Comparison of ENCODE assay signal across 19 mouse cellular contexts in genomic region chr7:111966716-111967115, GRCm38 (mm10). TPM values are rescaled to one million over a fixed set of nuclear protein-coding genes. Genes with fewer than 3 reads are reported as not detected.
DNase-seq lines count a peak whose midpoint lies in the region; ATAC-seq and TF ChIP-seq lines count a peak whose summit lies in the region.
"Had no signal": no experiment of that assay in that cellular context is flagged by ENCODE, and none has a peak within 500 bp of the region (broad histone marks: within the 10 kb centered on the region; RNA-seq: fewer than 3 reads in every experiment).

No protein-coding gene starts in this region.

- no peak overlapping the region for H3K27ac ChIP-seq in forebrain, postnatal 0 days (ENCODE audit: low read depth, low read length)
- no peak overlapping the region for H3K27ac ChIP-seq in forebrain, embryonic 13.5 days
- H3K27ac ChIP-seq: embryonic facial prominence, embryonic 13.5 days; heart, embryonic 10.5 days; hindbrain, embryonic 13.5 days; hindbrain, postnatal 0 days had no signal

- 49% methylated on average over 3 of the region's 3 CpGs for WGBS in forebrain, postnatal 0 days
- 78% methylated on average over 3 of the region's 3 CpGs for WGBS in forebrain, embryonic 13.5 days

- no peaks in the 10 kb centered on the region for H3K4me1 ChIP-seq in forebrain, postnatal 0 days (ENCODE audit: insufficient read depth)
- H3K4me1 ChIP-seq in forebrain, embryonic 13.5 days: no peaks in the 10 kb centered on the region
- H3K4me1 ChIP-seq: embryonic facial prominence, embryonic 13.5 days; heart, embryonic 10.5 days; hindbrain, embryonic 13.5 days had no signal

- no peaks in the 10 kb centered on the region for H3K36me3 ChIP-seq in forebrain, postnatal 0 days (ENCODE audit: insufficient read depth)
- H3K36me3 ChIP-seq in forebrain, embryonic 13.5 days (ENCODE audit: poor library complexity, severe bottlenecking): no peaks in the 10 kb centered on the region
- H3K36me3 ChIP-seq: embryonic facial prominence, embryonic 13.5 days; heart, embryonic 10.5 days; hindbrain, embryonic 13.5 days had no signal

- TF ChIP-seq POLR2A in brain, embryonic 14.5 days (IDR thresholded peaks at IDR 0.05; ENCODE audit: borderline replicate concordance, extremely low read depth, insufficient read depth, insufficient read length, poor library complexity, severe bottlenecking): no peak

- no peak overlapping the region for H3K9ac ChIP-seq in forebrain, postnatal 0 days
- no peak overlapping the region for H3K9ac ChIP-seq in forebrain, embryonic 13.5 days
- H3K9ac ChIP-seq: embryonic facial prominence, embryonic 13.5 days; hindbrain, embryonic 13.5 days had no signal

- ATAC-seq in forebrain, postnatal 0 days: no peak; the same call in 1 of the 2 replicates
- no peak for ATAC-seq in forebrain, embryonic 13.5 days
- ATAC-seq in cerebellum, adult (ENCODE audit: insufficient number of reproducible peaks, low FRiP score, low TSS enrichment): no peak
- ATAC-seq: hindbrain, postnatal 0 days had no signal

- no peak overlapping the region for H3K4me2 ChIP-seq in forebrain, postnatal 0 days (ENCODE audit: low read depth)
- H3K4me2 ChIP-seq in forebrain, embryonic 13.5 days: no peak overlapping the region
- H3K4me2 ChIP-seq: embryonic facial prominence, embryonic 13.5 days; hindbrain, embryonic 13.5 days had no signal

- TF ChIP-seq CTCF in forebrain, postnatal 0 days (IDR thresholded peaks at IDR 0.05; ENCODE audit: low read depth): no peak
- TF ChIP-seq CTCF in brain, embryonic 14.5 days (IDR thresholded peaks at IDR 0.05; ENCODE audit: borderline replicate concordance, extremely low read depth, insufficient read depth, insufficient read length): no peak

- H3K27me3 ChIP-seq in forebrain, postnatal 0 days (ENCODE audit: insufficient read depth, low read length): no peaks in the 10 kb centered on the region
- 0 out of 2 replicates have a peak, but pooled peaks cover under 1% of the 10 kb centered on the region for H3K27me3 ChIP-seq in forebrain, embryonic 13.5 days

- H3K9me3 ChIP-seq in forebrain, postnatal 0 days (ENCODE audit: low read length): no peaks in the 10 kb centered on the region
- no peaks in the 10 kb centered on the region for H3K9me3 ChIP-seq in forebrain, embryonic 13.5 days (replicated peaks)
- H3K9me3 ChIP-seq: embryonic facial prominence, embryonic 13.5 days; heart, embryonic 10.5 days; hindbrain, embryonic 13.5 days had no signal

- H3K4me3 ChIP-seq in forebrain, postnatal 0 days (ENCODE audit: low read depth, low read length): no peak overlapping the region
- no peak overlapping the region for H3K4me3 ChIP-seq in forebrain, embryonic 13.5 days
- H3K4me3 ChIP-seq: embryonic facial prominence, embryonic 13.5 days; heart, embryonic 10.5 days; hindbrain, embryonic 13.5 days had no signal

- peak; percentile 36 for DNase-seq in forebrain, postnatal 0 days
- peak; percentile 42 for DNase-seq in layer of hippocampus, adult 9-11 months
- no peak for DNase-seq in layer of hippocampus, adult 9-10 months (ENCODE audit: low spot score)
- peak; percentile 21 for DNase-seq in NIH3T3 (ENCODE audit: low read depth)
- peak; percentile 42 for DNase-seq in brain, embryonic 14.5 days (ENCODE audit: low read depth)
- DNase-seq: adrenal gland, adult 2 months; adrenal gland, postnatal 25 days; cerebellum, adult 11-12 months; cerebellum, adult 9-10 months; cerebellum, postnatal 25 days; gastrocnemius, postnatal 36 days; heart, adult 18-20 months; heart, postnatal 14 days had no signal

RNA-seq across cellular contexts. Expression of gene Usp47, which starts 56.6 kb away (rescaled TPM):
- 102 and 121 TPM in 2 replicates for total RNA-seq in forebrain, postnatal 0 days (2014; rRNA removed)
- 44.0 and 52.0 TPM in 2 replicates for polyA plus RNA-seq in forebrain, postnatal 0 days (2015; fragmentation: Nextera tagmentation; extraction: Ambion mirVana)
- 77.1 and 85.3 TPM in 2 replicates for polyA plus RNA-seq in forebrain, embryonic 13.5 days (2015; fragmentation: Nextera tagmentation; extraction: Ambion mirVana)
- polyA plus RNA-seq in brain, embryonic 14.5 days (2012; rRNA removed): 52.8 and 73.3 TPM in 2 replicates
